Mouse (Mus musculus) embryonic facial prominence, embryonic 14.5 days (tissue): ENCODE measurements around the gene Kcnh5. TPM values are rescaled to one million over a fixed set of nuclear protein-coding genes. Genes with fewer than 3 reads are reported as not detected.

Experiments
- ATAC-seq: fragments of 200-750 bp; cut with Nextera tagmentation; 2 replicates; pipeline ENCODE4 v1.8.0; 2017; ENCODE audit warnings: low read depth, moderate number of reproducible peaks, moderate TSS enrichment
- DNase-seq: peaks from one replicate; pipeline ENCODE4 v3.0.0-alpha.2; 2015; ENCODE audit warnings: low spot score
- H3K27ac ChIP-seq: fragments of 300-500 bp; sonication (generic); replicated peaks from 2 replicates; pipeline ENCODE4 v1.5.1; 2014; ENCODE audit warnings: low read depth, mild to moderate bottlenecking, low read length, moderate library complexity
- H3K27me3 ChIP-seq: fragments of 300-500 bp; sonication (generic); replicated peaks from 2 replicates; pipeline ENCODE4 v1.6.1; 2014; ENCODE audit warnings: low read length; ENCODE audit not compliant: control insufficient read depth, insufficient read depth
- H3K36me3 ChIP-seq: fragments of 300-500 bp; sonication (generic); 2 replicates; pipeline ENCODE4 v1.6.1; 2014; ENCODE audit warnings: low read length, mixed read lengths; ENCODE audit not compliant: control insufficient read depth, insufficient read depth
- H3K4me1 ChIP-seq: fragments of 300-500 bp; sonication (generic); 2 replicates; pipeline ENCODE4 v1.6.1; 2014; ENCODE audit warnings: antibody characterized with exemption, low read length; ENCODE audit not compliant: control insufficient read depth, insufficient read depth
- H3K4me2 ChIP-seq: fragments of 300-500 bp; sonication (generic); 2 replicates; pipeline ENCODE4 v1.6.1; 2014; ENCODE audit warnings: low read depth, mild to moderate bottlenecking, low read length, moderate library complexity, mixed read lengths
- H3K4me3 ChIP-seq: fragments of 300-500 bp; sonication (generic); 2 replicates; pipeline ENCODE4 v1.5.1; 2014; ENCODE audit warnings: low read depth, mild to moderate bottlenecking, low read length
- H3K9ac ChIP-seq: fragments of 300-500 bp; sonication (generic); 2 replicates; pipeline ENCODE4 v1.6.1; 2014; ENCODE audit warnings: low read depth, mild to moderate bottlenecking, low read length, moderate library complexity, mixed read lengths
- H3K9me3 ChIP-seq: fragments of 300-500 bp; sonication (generic); 2 replicates; pipeline ENCODE4 v1.6.1; 2016; ENCODE audit warnings: low read length; ENCODE audit not compliant: control insufficient read depth
- WGBS: fragments of 180-500 bp; shearing (Covaris S2); extraction: QIAGEN DNeasy Blood & Tissue Kit; methylation state at CpG from one replicate; pipeline ENCODE4 v1.1.7; 2014; 5-methylcytosine and 5-hydroxymethylcytosine counted together
- polyA plus RNA-seq: library from polyadenylated mRNA; unstranded; fragments of >200 nt; fragmentation: Nextera tagmentation; extraction: Ambion mirVana; gene quantifications from 2 replicates; pipeline ENCODE4 v1.2.1, GENCODE M21; 2014

Kcnh5 gene
- polyA plus RNA-seq, 1 experiment from 2014 or later = 0.45 TPM

DNA sequence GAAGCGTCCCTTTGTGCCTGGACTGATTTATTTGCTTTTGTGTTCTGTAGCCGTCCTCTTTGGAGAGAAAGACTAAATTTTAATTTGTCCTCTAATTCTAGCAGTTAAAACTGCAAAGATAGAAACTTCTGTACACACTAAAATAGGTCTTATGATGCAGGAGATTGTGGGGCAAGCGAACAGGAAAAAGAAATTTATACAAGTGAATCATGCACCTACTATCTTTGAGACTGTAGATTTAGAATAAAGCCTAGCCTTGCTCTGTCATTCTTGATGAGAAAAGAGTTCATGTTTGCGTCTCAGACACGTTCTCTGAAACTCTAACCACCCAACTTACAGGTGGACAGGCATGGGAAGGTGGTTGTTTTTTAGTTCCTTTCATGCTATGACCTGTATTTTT, 140.4 kb downstream of the Kcnh5 start:
- Histone ChIP-seq H3K4me1 (no peaks in the 10 kb centered on the region), H3K9me3 (no peaks in the 10 kb centered on the region), H3K36me3 (no peaks in the 10 kb centered on the region), H3K4me3 (no peak overlapping the region), H3K27ac (no peak overlapping the region), H3K27me3 (no peaks in the 10 kb centered on the region), H3K4me2 (no peak overlapping the region), H3K9ac (no peak overlapping the region)
- WGBS = 84% methylated on average over 5 of the region's 5 CpGs
- DNase-seq (no peak), ATAC-seq (no peak)

DNA sequence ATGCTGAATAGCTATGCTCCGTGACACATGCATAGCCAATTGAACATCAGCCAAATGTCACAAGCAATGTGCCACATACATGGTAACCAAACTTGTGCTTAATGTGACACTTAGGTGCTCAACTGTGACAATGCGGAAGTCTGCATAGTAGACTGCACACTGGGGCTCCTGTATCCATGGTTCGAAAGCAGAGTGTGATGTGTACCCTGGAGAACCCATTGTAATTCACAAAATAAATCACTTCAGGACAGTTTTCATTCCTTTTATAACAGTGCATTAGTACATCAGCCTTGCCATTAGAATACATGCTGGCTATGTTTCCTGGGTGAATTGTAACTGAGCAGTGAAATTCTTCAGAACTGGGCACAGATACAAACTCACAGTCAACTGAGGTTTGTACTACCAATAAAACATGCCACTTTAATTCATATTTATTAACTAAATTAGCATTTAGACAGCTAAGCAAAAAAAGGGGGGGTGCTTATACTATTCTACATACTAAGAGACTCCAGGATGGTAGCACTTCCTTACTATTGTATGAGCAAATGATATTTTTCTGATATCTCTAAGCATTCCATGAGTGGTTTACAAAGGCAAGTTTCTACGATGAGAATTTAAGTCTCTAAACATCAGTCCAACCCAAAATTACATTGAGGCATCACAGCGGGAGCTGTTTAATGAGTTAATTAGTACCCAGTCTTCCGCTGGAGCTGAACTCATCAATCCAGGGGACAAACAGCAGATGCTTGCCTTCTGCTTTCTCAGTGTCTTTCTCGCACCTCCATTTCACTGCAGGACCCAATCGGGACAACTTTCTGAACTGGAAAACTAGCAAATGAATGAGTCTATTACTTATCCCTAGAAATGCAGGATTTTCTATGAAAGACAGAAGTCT, 144.9 kb downstream of the Kcnh5 start:
- no peak overlapping the region for H3K27ac ChIP-seq
- no peaks in the 10 kb centered on the region for H3K4me1 ChIP-seq
- peaks cover 5% of the 10 kb centered on the region; the same call in 1 of the 2 replicates for H3K9me3 ChIP-seq
- H3K9ac ChIP-seq = no peak overlapping the region
- H3K36me3 ChIP-seq = no peaks in the 10 kb centered on the region
- no peak overlapping the region for H3K4me3 ChIP-seq
- WGBS = 84% methylated on average over 8 of the region's 8 CpGs
- DNase-seq (no peak), ATAC-seq (no peak)
- H3K4me2 ChIP-seq = no peak overlapping the region
- H3K27me3 ChIP-seq = no peaks in the 10 kb centered on the region

DNA sequence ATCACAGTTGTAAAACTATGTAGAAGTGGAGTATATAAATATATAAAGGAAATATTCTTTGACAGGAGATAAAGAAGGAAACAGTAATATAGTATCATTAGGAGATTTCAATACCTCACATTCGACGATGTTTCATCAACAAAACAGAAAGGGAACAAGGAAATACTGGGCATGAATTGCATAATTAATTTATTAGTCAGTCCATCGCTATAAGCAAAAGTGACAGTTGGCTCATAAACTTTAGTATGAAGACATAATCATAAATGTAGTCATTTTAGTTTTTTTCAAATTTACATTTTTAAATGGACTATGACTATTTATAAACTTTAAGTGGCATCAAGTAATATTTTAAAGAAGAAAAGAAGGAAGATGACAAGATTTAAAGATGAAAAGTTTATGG, 205.9 kb downstream of the Kcnh5 start:
- ATAC-seq (no peak), DNase-seq (no peak)
- Histone ChIP-seq H3K27ac (no peak overlapping the region), H3K4me3 (no peak overlapping the region), H3K4me2 (no peak overlapping the region), H3K4me1 (no peaks in the 10 kb centered on the region), H3K9me3 (no peaks in the 10 kb centered on the region), H3K27me3 (no peaks in the 10 kb centered on the region), H3K9ac (no peak overlapping the region), H3K36me3 (no peaks in the 10 kb centered on the region)
- 89% methylated on average over 3 of the region's 3 CpGs for WGBS

DNA sequence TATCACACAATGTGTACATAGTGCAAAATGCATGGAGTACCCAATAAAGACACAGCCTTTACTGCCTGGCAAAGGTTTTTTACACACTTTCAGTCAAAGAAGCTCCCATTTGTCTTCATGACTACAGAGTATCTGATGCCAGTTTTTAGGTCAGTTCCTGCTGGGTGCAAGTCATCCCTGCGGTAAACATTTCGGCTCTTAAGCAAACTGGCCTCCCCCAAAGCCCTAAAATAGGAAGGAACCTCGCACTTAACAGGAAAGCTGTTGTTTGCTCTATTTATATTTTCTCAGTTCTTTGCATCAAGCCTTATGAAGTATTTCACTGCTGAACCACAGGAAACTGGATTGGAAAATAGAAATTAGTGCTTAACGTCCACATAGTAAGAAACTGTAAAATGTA, 207.7 kb downstream of the Kcnh5 start:
- no peak overlapping the region for H3K4me3 ChIP-seq
- no peak for ATAC-seq

DNA sequence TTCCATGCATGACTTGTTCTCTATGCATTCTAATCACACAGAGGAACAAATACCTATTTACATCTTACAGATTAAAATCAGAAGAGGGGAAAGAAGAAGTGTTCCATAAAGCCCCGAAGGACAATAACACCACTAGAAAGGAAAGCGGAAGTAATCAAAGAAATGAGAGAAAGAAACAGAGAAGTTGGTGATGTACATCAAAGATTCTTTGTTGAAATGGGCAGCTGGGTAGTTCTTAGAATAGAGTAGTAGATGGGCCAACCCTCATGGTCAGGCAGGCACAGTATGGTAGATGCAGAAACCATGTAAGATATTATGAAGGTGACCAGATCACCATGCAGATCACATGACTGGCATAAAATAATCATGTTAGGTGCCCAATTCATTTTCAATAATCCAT, 210.9 kb downstream of the Kcnh5 start:
- DNase-seq = no peak
- Histone ChIP-seq H3K4me1 (no peaks in the 10 kb centered on the region), H3K36me3 (no peaks in the 10 kb centered on the region), H3K27ac (no peak overlapping the region), H3K27me3 (no peaks in the 10 kb centered on the region), H3K4me2 (no peak overlapping the region), H3K9ac (no peak overlapping the region), H3K4me3 (no peak overlapping the region), H3K9me3 (no peaks in the 10 kb centered on the region)
- 88% methylated on average over 2 of the region's 2 CpGs for WGBS
- no peak for ATAC-seq

More for the DNA sequence above, 207.7 kb downstream of the Kcnh5 start:
- DNase-seq = no peak
- no peaks in the 10 kb centered on the region for H3K9me3 ChIP-seq
- no peak overlapping the region for H3K27ac ChIP-seq
- H3K4me2 ChIP-seq = no peak overlapping the region
- no peaks in the 10 kb centered on the region for H3K4me1 ChIP-seq
- 72% methylated on average over 4 of the region's 4 CpGs for WGBS
- H3K36me3 ChIP-seq = no peaks in the 10 kb centered on the region
- H3K27me3 ChIP-seq = no peaks in the 10 kb centered on the region
- no peak overlapping the region for H3K9ac ChIP-seq

DNA sequence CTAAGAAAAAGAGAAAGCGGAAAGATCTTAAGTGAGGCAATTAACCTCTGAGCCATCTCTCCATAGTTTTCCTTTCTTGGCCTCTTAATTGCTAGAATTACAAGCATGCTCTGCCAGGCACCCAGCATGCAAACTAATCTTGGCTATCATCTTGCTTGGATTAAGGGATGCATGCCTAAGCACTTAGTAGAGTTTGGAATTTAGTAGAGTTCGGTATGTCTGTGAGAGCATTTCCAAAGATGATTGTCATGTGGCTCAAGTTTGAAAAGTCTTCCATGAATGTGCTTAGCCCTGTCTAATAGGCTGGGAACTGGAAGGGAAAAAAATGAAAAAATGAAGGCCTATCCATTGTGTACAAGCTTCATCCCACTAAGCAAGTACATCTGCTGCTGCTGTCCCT, 224.5 kb downstream of the Kcnh5 start:
- H3K4me2 ChIP-seq = no peak overlapping the region
- H3K27me3 ChIP-seq = no peaks in the 10 kb centered on the region
- ATAC-seq = peak; percentile 56
- no peak overlapping the region for H3K9ac ChIP-seq
- no peaks in the 10 kb centered on the region for H3K9me3 ChIP-seq
- WGBS = 40% methylated on average over 2 of the region's 2 CpGs
- no peaks in the 10 kb centered on the region for H3K36me3 ChIP-seq
- no peak overlapping the region for H3K4me3 ChIP-seq
- peak; percentile 73 for DNase-seq
- H3K4me1 ChIP-seq = peaks cover 17% of the 10 kb centered on the region
- no peak overlapping the region for H3K27ac ChIP-seq

DNA sequence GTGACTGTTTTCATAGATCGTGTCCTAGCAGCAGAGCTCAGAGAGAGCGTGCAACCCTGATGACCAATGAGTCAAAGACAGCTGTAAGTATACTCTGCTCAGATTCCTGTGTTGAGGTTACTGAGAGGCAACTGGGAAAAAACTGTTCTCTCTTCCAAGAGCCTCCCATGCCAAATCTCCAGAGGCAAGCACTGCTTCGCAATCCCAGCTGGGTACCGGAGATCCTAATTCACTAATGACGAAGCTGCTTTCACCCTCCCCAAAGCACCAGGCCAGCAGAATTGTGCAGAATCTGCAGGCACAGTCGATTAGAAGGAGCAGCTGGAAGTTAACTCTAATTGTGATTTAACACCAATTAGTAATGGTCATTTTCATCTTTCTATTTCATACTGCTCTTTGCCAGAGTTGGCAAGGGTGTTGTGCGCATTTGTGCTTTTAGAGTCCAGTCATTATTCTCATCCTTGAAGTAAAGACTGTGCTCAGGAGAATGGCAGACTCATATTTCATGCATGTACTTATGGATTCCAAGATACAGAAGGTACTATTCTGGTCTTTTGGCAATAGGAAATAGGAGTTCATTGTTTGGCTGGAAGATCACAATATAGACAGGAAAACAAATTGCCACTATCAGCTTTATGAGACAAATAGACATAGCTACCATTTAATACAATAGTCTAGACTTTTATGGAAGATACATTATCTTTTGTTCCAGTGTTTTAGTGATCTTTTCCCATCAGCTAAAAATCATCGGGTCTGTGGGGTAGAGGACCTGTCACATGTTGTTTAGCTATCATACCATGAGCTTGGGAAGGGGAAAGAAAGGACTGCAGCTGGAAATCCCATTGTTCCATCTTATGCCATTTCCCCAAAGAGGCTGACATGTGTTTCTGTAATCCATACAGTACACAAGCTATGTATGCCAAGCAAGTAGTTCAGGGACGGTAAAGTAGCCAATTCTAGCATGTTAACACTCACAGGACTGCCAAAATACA, 225.7 kb downstream of the Kcnh5 start:
- ATAC-seq (peak; percentile 84), DNase-seq (peak; percentile 79)
- no peaks in the 10 kb centered on the region for H3K9me3 ChIP-seq
- H3K4me3 ChIP-seq = no peak overlapping the region
- H3K27ac ChIP-seq = no peak overlapping the region
- no peak overlapping the region for H3K4me2 ChIP-seq
- 48% methylated on average over 9 of the region's 9 CpGs for WGBS
- no peaks in the 10 kb centered on the region for H3K27me3 ChIP-seq
- H3K4me1 ChIP-seq = peaks cover 17% of the 10 kb centered on the region
- no peak overlapping the region for H3K9ac ChIP-seq
- H3K36me3 ChIP-seq = no peaks in the 10 kb centered on the region

DNA sequence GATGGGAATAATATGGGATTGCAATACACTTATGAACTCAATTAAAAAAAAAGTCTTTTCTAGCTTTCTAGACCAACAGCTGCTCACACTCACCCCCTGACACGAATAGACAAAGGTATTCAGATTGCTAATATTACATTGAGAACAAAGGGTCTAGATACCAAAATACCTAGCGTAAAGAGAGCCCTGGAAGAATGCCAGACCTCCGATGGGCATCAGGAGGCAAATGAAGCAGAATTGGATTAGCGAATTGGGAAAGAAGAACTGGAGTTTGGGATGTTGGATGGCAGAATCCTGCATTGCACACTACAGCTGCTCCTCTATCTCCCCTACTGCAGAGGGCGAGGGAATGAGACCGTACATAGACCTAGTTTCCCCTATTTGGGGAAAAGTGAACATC, 275.8 kb downstream of the Kcnh5 start:
- WGBS = 71% methylated on average over 6 of the region's 6 CpGs
- Histone ChIP-seq H3K9ac (no peak overlapping the region), H3K4me1 (no peaks in the 10 kb centered on the region), H3K9me3 (no peaks in the 10 kb centered on the region), H3K36me3 (no peaks in the 10 kb centered on the region), H3K27ac (no peak overlapping the region), H3K4me2 (no peak overlapping the region), H3K27me3 (no peaks in the 10 kb centered on the region), H3K4me3 (no peak overlapping the region)
- ATAC-seq = no peak
- no peak for DNase-seq
